Mouse (Mus musculus) hindbrain, embryonic 14.5 days (tissue): ENCODE measurements around the gene Fbxl7. TPM values are rescaled to one million over a fixed set of nuclear protein-coding genes. Genes with fewer than 3 reads are reported as not detected.
"Not testable (repeated sequence)": the region's sequence is repeated elsewhere in the genome, so short reads cannot be mapped to it uniquely, and the experiment has no call there.

ENCODE experiments used
- ATAC-seq: fragments of 200-750 bp; cut with Nextera tagmentation; 2 replicates; pipeline ENCODE4 v1.8.0; 2017; ENCODE audit warnings: moderate number of reproducible peaks, mild to moderate bottlenecking, moderate TSS enrichment, moderate library complexity; ENCODE audit not compliant: low FRiP score
- DNase-seq: peaks from one replicate; pipeline ENCODE4 v3.0.0-alpha.2; 2015; ENCODE audit warnings: low spot score
- H3K27ac ChIP-seq: fragments of 300-500 bp; sonication (generic); 2 replicates; pipeline ENCODE4 v1.5.1; 2014; ENCODE audit warnings: mild to moderate bottlenecking, moderate library complexity
- H3K27me3 ChIP-seq: fragments of 300-500 bp; sonication (generic); 2 replicates; pipeline ENCODE4 v1.6.1; 2014; ENCODE audit warnings: mild to moderate bottlenecking, low read length, mixed read lengths; ENCODE audit not compliant: control insufficient read depth, insufficient read depth
- H3K36me3 ChIP-seq: fragments of 300-500 bp; sonication (generic); replicated peaks from 2 replicates; pipeline ENCODE4 v1.6.1; 2014; ENCODE audit not compliant: control insufficient read depth, insufficient read depth
- H3K4me1 ChIP-seq: fragments of 300-500 bp; sonication (generic); replicated peaks from 2 replicates; pipeline ENCODE4 v1.6.1; 2014; ENCODE audit warnings: antibody characterized with exemption, low read length, mixed read lengths; ENCODE audit not compliant: control insufficient read depth, insufficient read depth
- H3K4me2 ChIP-seq: fragments of 300-500 bp; sonication (generic); replicated peaks from 2 replicates; pipeline ENCODE4 v1.6.1; 2014; ENCODE audit warnings: mild to moderate bottlenecking, moderate library complexity
- H3K4me3 ChIP-seq: fragments of 300-500 bp; sonication (generic); replicated peaks from 2 replicates; pipeline ENCODE4 v1.5.1; 2014; ENCODE audit warnings: mild to moderate bottlenecking, low read length
- H3K9ac ChIP-seq: fragments of 300-500 bp; sonication (generic); 2 replicates; pipeline ENCODE4 v1.6.1; 2014
- H3K9me3 ChIP-seq: fragments of 300-500 bp; sonication (generic); 2 replicates; pipeline ENCODE4 v1.6.1; 2016; ENCODE audit warnings: low read length; ENCODE audit not compliant: control insufficient read depth
- WGBS: fragments of 180-500 bp; shearing (Covaris S2); extraction: QIAGEN DNeasy Blood & Tissue Kit; methylation state at CpG from one replicate; pipeline ENCODE4 v1.1.7; 2014; 5-methylcytosine and 5-hydroxymethylcytosine counted together
- polyA plus RNA-seq: library from polyadenylated mRNA; unstranded; fragments of >200 nt; fragmentation: Nextera tagmentation; extraction: Ambion mirVana; gene quantifications from 2 replicates; pipeline ENCODE4 v1.2.1, GENCODE M21; 2014

Fbxl7 gene
- polyA plus RNA-seq, 1 experiment from 2014 or later: 15.5 TPM

DNA sequence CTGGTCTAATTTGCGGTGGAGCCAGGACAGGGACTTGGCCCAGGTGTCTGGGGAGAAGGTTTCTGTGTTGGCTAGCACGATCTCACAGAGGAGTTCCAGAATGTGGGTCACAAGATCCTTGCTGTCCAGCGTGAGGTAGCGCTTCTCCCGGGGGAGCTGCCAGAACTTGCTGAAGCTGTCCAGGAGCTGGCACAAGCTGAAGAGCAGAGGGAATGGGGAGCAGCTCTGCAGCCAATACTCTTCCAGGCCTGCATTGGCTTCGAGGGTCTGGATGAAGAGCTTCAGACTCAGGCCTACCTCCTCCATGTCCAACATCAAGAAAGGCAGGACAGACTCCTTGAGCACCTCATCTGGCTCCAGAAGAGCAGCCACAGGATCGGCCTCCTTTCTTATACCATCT is 166.0 kb downstream of the Fbxl7 start:
- not testable (repeated sequence) for H3K4me2 ChIP-seq, H3K27ac ChIP-seq, ATAC-seq, H3K9me3 ChIP-seq, DNase-seq, H3K9ac ChIP-seq, H3K4me1 ChIP-seq, H3K36me3 ChIP-seq, H3K27me3 ChIP-seq, H3K4me3 ChIP-seq
- 99% methylated on average over 5 of the region's 7 CpGs for WGBS

DNA sequence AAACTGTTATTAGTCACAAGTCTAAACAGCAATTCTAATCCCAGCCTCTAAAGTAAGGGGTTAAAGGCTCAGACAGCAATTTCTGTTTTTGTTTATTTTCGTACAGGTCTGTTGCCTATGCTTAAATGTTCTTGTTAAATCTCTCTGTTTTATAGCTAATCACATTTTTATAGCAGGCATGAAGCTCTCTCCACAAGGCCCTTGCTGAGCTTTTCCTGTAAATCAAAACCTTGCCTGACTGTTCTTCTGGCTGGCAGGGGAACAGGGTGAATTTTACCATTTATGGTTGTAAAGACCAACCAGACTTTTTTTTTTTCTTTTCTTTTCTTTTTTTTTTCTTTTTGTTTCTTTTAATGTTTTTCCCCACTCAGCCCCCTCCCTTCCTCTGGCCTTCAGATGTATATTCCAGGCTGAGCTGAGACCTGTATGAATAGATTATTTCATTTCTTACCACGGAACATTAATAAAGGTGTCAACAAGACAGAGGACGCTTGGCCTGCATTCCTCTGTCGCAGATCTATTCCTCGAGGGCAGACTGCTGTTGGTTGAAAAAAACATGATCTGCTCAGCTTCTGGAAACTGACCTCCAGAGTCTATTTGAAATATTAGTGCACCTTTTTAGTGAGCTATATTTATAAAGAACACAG is 176.9 kb downstream of the Fbxl7 start:
- H3K9me3 ChIP-seq: no peaks in the 10 kb centered on the region
- no peaks in the 10 kb centered on the region for H3K36me3 ChIP-seq
- H3K27me3 ChIP-seq: no peaks in the 10 kb centered on the region
- no peak overlapping the region for H3K4me2 ChIP-seq
- peaks cover 7% of the 10 kb centered on the region for H3K4me1 ChIP-seq
- 0 out of 2 replicates have a peak overlapping the region, but pooled peaks have one; percentile 32 for H3K27ac ChIP-seq
- DNase-seq (no peak), ATAC-seq (no peak)
- no peak overlapping the region for H3K4me3 ChIP-seq
- no peak overlapping the region for H3K9ac ChIP-seq
- WGBS: 31% methylated on average over 5 of the region's 5 CpGs

- Histone ChIP-seq H3K9ac (no peak overlapping the region), H3K4me2 (no peak overlapping the region), H3K4me3 (no peak overlapping the region), H3K27ac (0 out of 2 replicates have a peak overlapping the region, but pooled peaks have one; percentile 32), H3K9me3 (no peaks in the 10 kb centered on the region), H3K4me1 (peaks cover 7% of the 10 kb centered on the region), H3K27me3 (no peaks in the 10 kb centered on the region), H3K36me3 (no peaks in the 10 kb centered on the region)
- 43% methylated on average over 7 of the region's 7 CpGs for WGBS
- ATAC-seq (no peak), DNase-seq (no peak)
Observed at GRCm38 (mm10) chr15:26717952-26718351, 177.4 kb downstream of the Fbxl7 start.

- WGBS: 81% methylated on average over 2 of the region's 2 CpGs
- ATAC-seq: no peak
- Histone ChIP-seq H3K27me3 (no peaks in the 10 kb centered on the region), H3K4me1 (peaks cover 19% of the 10 kb centered on the region), H3K9ac (no peak overlapping the region), H3K4me2 (no peak overlapping the region), H3K27ac (no peak overlapping the region), H3K9me3 (no peaks in the 10 kb centered on the region), H3K36me3 (no peaks in the 10 kb centered on the region), H3K4me3 (no peak overlapping the region)
- DNase-seq: no peak
Observed at GRCm38 (mm10) chr15:26716181-26716580, 179.2 kb downstream of the Fbxl7 start.

GRCm38 (mm10) chr15:26715635-26716034 is 179.7 kb downstream of the Fbxl7 start:
- no peak for DNase-seq
- H3K9ac ChIP-seq: no peak overlapping the region

DNA sequence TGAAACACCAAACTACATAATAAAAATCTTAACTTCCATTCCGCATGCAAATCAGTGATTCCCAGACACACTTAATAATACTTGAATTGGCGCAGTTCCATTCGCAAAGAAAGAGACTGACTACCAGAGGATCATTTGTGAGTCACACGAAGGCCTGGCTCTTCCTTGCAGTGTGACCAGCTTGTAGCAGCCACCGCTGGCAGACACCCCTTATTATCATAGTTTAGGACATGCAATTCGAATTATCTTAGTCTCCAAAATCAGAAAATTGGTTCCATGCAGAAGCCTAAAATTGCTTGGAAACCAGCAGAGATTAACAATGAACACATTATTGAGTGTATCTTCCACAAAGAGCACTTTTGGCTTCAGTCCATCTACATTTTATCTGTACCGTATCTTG is 183.1 kb downstream of the Fbxl7 start:
- Histone ChIP-seq H3K9ac (no peak overlapping the region), H3K9me3 (no peaks in the 10 kb centered on the region), H3K4me3 (no peak overlapping the region), H3K4me1 (peaks cover 12% of the 10 kb centered on the region; the same call in 1 of the 2 replicates), H3K27ac (no peak overlapping the region), H3K27me3 (no peaks in the 10 kb centered on the region), H3K4me2 (no peak overlapping the region), H3K36me3 (no peaks in the 10 kb centered on the region)
- 60% methylated on average over 7 of the region's 7 CpGs for WGBS
- no peak for DNase-seq
- no peak for ATAC-seq

More at GRCm38 (mm10) chr15:26715635-26716034, 179.7 kb downstream of the Fbxl7 start:
- Histone ChIP-seq H3K4me1 (peaks cover 19% of the 10 kb centered on the region), H3K4me2 (no peak overlapping the region), H3K36me3 (no peaks in the 10 kb centered on the region), H3K4me3 (no peak overlapping the region), H3K27ac (no peak overlapping the region), H3K27me3 (no peaks in the 10 kb centered on the region), H3K9me3 (no peaks in the 10 kb centered on the region)
- ATAC-seq: no peak
- 62% methylated on average over 5 of the region's 5 CpGs for WGBS

DNA sequence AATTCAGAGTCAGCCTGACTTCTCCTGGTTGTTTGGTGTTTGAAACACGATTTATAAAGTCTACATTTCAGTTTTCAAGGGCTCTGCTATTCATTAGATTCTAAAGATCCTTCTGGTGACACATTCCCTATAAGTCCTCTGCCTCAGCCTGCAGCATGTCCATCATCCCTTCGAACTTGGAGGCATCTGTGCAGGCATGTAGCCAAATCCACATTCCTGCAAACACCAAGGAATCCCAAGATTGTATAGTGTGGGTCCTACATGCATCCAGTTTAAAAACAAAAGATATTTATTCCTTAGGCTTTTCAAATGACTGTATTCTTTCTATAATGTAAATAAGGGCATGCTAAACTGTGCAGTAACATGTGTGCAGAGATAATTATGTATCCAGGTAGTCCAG is 190.4 kb downstream of the Fbxl7 start:
- Histone ChIP-seq H3K9ac (no peak overlapping the region), H3K4me3 (no peak overlapping the region), H3K4me2 (no peak overlapping the region), H3K4me1 (no peaks in the 10 kb centered on the region), H3K36me3 (no peaks in the 10 kb centered on the region), H3K27ac (no peak overlapping the region), H3K9me3 (no peaks in the 10 kb centered on the region), H3K27me3 (no peaks in the 10 kb centered on the region)
- no peak for DNase-seq
- 78% methylated on average over 2 of the region's 2 CpGs for WGBS
- ATAC-seq: no peak

DNA sequence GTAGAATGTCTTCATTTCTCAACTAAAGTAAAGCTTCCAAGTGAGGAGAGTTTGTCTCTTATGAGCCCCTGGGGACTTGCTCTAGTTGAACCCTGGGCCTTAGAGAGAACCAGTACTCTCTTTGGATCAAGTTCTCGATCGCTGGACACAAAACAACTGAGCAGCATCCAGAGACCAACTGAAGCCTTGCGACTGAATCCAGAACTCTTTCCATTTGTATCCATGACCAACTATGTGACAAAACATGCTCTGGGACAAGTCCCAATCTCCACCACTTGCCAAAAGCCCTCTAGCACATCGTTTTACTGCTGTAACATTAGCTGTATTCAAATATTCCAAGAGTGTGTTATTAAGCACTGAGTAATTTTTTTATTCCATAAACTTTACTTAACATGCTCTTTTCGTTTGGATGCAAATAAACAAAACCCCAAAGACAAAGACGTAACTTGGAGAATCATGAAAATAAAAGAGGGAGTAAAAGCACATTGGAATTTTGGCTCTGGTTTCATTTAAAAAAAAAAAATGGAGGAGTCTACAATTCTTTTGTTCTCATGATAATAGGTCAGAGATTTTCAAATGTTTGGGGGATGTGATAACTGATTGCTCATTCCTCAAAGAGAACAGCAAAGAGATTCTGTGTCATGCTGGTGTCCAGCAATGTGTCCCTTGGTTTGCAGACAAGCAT is 192.1 kb downstream of the Fbxl7 start:
- Histone ChIP-seq H3K4me3 (no peak overlapping the region), H3K9me3 (no peaks in the 10 kb centered on the region), H3K36me3 (no peaks in the 10 kb centered on the region), H3K9ac (no peak overlapping the region), H3K27ac (no peak overlapping the region), H3K4me2 (no peak overlapping the region), H3K27me3 (no peaks in the 10 kb centered on the region), H3K4me1 (no peaks in the 10 kb centered on the region)
- ATAC-seq (no peak), DNase-seq (no peak)
- WGBS: 92% methylated on average over 6 of the region's 6 CpGs

DNA sequence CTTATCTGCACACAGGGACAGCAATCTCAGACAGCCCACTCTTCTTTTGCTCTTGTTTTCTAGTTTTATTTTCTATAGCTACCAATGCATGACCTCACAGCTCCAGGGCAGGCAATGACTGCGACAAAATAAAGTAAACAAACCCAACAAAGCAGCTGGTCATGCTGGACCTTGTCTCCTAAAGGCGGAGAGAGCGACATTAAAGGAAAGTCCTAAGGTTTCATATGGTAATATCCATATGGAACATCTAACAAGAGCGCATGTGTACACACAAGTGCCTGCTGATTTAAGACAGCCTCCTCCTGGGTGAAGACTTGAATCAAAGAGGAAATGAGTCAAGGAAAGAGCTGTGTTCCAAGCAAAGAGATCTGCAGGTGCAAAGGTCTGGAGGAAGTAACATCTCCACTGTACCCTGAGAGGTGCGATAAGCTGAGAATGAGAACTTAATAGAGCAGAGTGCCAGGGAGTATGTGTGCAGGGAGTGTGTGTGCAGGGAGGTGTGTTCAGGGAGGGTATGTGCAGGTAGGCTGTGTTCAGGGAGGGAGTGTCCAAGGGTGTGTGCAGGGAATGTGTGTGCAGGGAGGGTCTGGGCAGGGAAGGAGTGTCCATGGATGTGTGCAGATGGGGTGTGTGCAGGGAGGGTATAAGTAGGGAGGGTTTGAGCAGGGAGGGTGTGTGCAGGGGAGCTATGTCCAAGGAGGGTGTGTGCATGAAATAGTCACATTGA is 193.3 kb downstream of the Fbxl7 start:
- no peak overlapping the region for H3K4me3 ChIP-seq
- ATAC-seq: no peak
- H3K4me1 ChIP-seq: no peaks in the 10 kb centered on the region
- H3K27me3 ChIP-seq: no peaks in the 10 kb centered on the region
- no peak overlapping the region for H3K9ac ChIP-seq
- no peak overlapping the region for H3K27ac ChIP-seq
- no peaks in the 10 kb centered on the region for H3K9me3 ChIP-seq
- no peak for DNase-seq
- no peaks in the 10 kb centered on the region for H3K36me3 ChIP-seq
- H3K4me2 ChIP-seq: no peak overlapping the region
- 53% methylated on average over 5 of the region's 5 CpGs for WGBS
